Mouse (Mus musculus): Measurements from ENCODE around the gene Cdc14b. TPM values are rescaled to one million over a fixed set of nuclear protein-coding genes. Genes with fewer than 3 reads are reported as not detected.
A peak's percentile ranks its signal among the peaks of the same experiment; 100 is the strongest.

The Cdc14b gene
- polyA plus RNA-seq, 2 experiments from 2014 or later = 10.3 to 10.4 TPM

GRCm38 (mm10) chr13:64235777-64236176 is 39.3 kb downstream of the Cdc14b start:
- no peak for ATAC-seq

DNA sequence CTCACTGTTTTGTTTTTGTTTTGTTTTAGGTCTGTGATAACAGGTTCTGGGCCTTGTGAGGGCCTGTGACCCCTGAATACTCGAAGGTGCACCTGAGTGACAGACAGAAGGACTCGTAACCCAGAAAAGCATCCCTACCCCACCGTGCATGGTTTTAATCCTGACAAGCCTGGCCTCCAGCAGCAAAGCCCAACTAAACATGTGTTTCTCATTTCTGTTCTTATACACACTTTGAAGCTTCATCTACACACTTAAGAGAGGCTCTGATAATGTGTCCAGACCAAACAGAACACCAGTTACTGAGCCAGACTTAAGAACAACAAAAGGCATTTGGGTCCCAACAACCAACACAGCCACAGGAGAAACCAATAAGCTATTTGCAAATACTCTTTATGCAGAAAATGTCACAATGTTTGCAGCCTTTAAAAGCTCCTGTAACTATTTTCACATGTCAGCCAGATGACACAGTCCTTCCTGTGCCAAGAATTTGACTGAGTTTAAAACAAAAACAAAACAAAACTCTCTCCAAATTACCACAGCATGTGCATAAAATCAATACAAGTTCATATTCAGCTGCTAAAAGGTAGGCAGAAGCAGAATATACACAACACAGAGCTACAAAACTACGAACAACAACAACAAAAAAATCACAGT is 39.9 kb downstream of the Cdc14b start:
- no peak for ATAC-seq

- no peak for ATAC-seq
Measured at GRCm38 (mm10) chr13:64233139-64233538, 42.0 kb downstream of the Cdc14b start.

GRCm38 (mm10) chr13:64226725-64227124 is 48.4 kb downstream of the Cdc14b start:
- no peak for ATAC-seq

DNA sequence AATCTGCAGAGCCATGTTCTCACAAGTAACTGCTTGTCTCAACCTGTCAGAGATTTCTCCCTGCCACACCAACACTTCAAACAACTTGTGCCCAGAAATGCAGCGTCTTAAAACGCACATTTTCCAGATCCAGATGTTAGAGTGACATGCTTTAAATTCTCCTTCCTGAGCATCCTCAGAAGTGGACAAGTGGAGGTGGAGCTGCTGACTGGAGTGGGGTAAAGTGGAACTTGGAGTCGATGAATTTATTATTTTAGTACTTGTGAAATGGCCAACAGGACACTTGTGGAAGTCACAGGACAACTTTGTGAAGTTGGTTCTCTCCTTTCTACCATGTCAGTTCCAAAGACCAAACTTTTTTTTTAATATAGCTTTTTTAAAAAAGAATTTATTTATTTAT is 49.4 kb downstream of the Cdc14b start:
- no peak for ATAC-seq

DNA sequence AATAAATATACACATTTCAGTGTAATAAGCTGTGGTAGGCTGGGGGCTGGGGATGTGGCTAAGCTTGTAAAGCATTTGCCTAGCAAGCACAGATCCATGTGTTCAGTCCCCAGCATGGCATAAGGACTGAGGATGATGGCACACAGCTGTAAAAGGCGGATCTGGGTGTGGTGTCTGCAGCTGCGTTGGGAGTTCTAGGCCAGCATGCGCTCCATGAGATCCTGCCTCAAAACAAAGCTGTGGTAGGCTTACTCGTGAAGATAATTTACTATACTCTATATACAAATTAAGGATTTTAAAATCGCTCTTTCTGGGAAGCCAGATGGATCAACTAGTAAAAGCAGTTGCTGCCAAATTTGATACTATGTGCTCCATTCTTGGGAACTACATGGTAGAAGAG is 60.2 kb downstream of the Cdc14b start:
- no peak for ATAC-seq

GRCm38 (mm10) chr13:64211995-64212603 is 63.0 kb downstream of the Cdc14b start:
- no peak for ATAC-seq

- no peak for ATAC-seq
Measured at GRCm38 (mm10) chr13:64208146-64208545, 66.9 kb downstream of the Cdc14b start.

GRCm38 (mm10) chr13:64205186-64205585 is 69.9 kb downstream of the Cdc14b start:
- ATAC-seq = no peak

GRCm38 (mm10) chr13:64204726-64205125 is 70.4 kb downstream of the Cdc14b start:
- ATAC-seq = no peak

GRCm38 (mm10) chr13:64200911-64201310 is 74.2 kb downstream of the Cdc14b start:
- ATAC-seq = no peak

DNA sequence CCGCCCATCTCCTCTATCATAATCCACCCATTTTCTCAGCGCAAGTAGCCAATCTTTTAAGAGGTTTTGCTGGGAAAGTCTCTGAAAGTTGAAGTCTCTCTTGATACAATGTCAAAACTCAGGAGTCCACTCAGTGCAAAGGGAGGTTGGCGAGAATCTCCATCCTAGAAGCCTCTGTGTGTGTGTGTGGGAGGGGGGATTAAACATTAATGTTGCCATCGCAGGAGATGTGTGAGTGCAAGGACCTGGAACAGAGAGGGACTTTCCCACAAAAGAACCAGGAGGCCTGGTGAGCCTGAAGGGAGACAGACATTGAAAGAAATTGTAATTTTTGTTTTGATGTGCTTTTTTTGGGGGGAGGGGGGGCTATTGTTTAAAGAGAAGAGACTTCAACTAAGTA is 76.8 kb downstream of the Cdc14b start:
- no peak for ATAC-seq

- ATAC-seq = no peak
Measured at GRCm38 (mm10) chr13:64197899-64198298, 77.2 kb downstream of the Cdc14b start.

DNA sequence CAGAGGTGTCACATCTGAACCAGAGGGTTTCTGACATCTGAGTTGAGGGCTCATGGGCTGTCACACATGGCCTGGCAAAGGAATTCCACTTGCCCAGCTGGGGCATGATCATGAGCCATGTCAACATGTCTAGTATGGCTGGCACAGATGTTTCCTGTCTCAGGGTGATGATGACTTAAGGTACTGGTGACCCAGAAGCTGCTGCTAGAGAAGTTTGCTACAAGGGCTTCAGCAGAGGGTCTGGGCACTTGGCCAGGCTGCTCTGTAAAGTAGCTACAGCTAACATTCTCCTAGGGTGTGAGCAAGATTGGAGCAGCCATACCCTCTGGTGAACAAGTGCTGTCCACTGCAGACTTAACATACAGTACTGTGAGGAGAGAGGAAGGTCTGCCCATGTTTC is 88.0 kb downstream of the Cdc14b start:
- no peak for ATAC-seq

GRCm38 (mm10) chr13:64186516-64186915 is 88.6 kb downstream of the Cdc14b start:
- no peak for ATAC-seq

DNA sequence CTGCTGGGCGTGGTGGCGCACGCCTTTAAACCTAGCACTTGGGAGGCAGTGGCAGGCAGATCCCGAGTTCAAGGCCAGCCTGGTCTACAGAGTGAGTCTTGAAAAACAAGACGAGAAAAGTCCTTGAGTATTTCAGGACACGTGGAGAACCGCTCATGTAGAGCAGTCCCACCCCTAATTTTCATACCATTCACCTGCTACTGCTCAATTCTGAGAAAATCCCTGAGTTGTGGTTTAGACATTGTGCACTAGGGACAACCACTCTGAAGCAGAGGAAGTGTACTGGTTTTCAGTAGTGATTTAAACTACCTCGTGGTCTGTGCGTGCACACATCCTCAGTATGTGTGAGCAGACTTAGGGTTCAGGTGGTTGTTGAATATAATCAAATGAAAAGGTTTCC is 89.5 kb downstream of the Cdc14b start:
- no peak for ATAC-seq

GRCm38 (mm10) chr13:64185176-64185575 is 89.9 kb downstream of the Cdc14b start:
- no peak for ATAC-seq

- no peak for ATAC-seq
Measured at GRCm38 (mm10) chr13:64184361-64184760, 90.7 kb downstream of the Cdc14b start.

DNA sequence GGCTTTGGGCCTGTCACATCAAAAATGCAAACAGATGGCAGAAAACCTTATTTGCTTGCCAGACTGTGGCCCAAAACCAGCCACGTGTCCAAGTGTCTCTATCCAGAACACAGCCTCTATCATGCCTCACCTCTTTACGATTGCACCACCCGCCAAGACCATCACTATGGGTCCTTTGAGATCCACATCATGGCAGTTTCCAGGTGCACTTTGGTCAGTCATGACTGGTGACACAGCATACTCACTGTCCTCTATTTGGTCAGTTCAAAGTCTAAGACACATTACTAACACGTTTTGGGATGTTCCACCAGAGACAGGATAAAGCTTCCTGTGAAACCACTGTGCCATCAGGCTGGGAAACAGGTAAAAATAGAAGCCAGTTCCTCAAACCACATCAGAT is 91.5 kb downstream of the Cdc14b start:
- ATAC-seq = no peak

GRCm38 (mm10) chr13:64182091-64182490 is 93.0 kb downstream of the Cdc14b start:
- no peak for ATAC-seq

DNA sequence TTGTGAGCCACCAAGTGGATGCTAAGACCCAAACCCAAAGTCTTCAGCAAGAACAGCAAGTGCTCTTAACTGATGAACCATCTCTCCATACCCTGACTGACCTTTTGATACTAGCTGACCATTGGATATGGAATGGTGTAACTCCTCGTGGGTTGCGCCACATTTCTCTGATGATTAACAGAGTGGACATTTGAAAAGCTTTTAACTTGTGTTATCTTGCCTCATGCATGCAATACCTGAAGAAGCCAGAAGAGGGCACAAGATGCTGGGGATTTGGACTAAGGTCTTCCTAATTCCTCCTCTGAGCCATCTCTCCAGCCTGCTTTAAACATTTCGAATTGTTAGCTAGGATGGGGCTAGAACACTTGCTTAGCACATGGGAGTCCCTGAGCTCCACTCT is 94.2 kb downstream of the Cdc14b start:
- ATAC-seq = peak; percentile 32

GRCm38 (mm10) chr13:64180300-64180699 is 94.8 kb downstream of the Cdc14b start:
- no peak for ATAC-seq

- ATAC-seq = no peak
Measured at GRCm38 (mm10) chr13:64178746-64179652, 96.1 kb downstream of the Cdc14b start.

GRCm38 (mm10) chr13:64178000-64178399 is 97.1 kb downstream of the Cdc14b start:
- no peak for ATAC-seq
